Mouse (Mus musculus) CH12.LX (cell line): ENCODE measurements around the gene Iah1. TPM values are rescaled to one million over a fixed set of nuclear protein-coding genes. Genes with fewer than 3 reads are reported as not detected.

Source experiments
- DNase-seq: peaks from one replicate; pipeline ENCODE4 v3.0.0-alpha.2; 2013; ENCODE audit errors: extremely low read depth
- H3K27ac ChIP-seq: 2 replicates; pipeline ENCODE4 v1.5.1; 2012; ENCODE audit warnings: low read depth, mild to moderate bottlenecking, control low read depth, moderate library complexity; ENCODE audit not compliant: insufficient read depth
- H3K27me3 ChIP-seq: replicated peaks from 2 replicates; pipeline ENCODE3; 2012; ENCODE audit warnings: inconsistent platforms
- H3K36me3 ChIP-seq, 2 experiments: replicated peaks in 1 of 2; 2 replicates each; pipeline versions ENCODE3 to v1.6.1; 2012; ENCODE audit warnings: inconsistent platforms in 1 of 2, low read length in 1 of 2, mild to moderate bottlenecking in 1 of 2, mixed read lengths in 1 of 2, moderate library complexity in 1 of 2; ENCODE audit not compliant: control insufficient read depth in 1 of 2, insufficient read depth in 1 of 2
- H3K4me1 ChIP-seq, 2 experiments: 2 replicates each; pipeline ENCODE4 v1.6.1; 2012; ENCODE audit warnings: inconsistent platforms in 1 of 2, moderate library complexity in 1 of 2; ENCODE audit not compliant: insufficient read depth in 2 of 2, control insufficient read depth in 1 of 2
- H3K4me2 ChIP-seq: 2 replicates; pipeline ENCODE4 v1.6.1; 2012; ENCODE audit warnings: low read depth, mild to moderate bottlenecking, control low read depth; ENCODE audit not compliant: poor library complexity, insufficient read depth, severe bottlenecking
- H3K4me3 ChIP-seq, 3 experiments: fragments of 150-350 bp in 1 of 3; sonication (generic) in 1 of 3; replicated peaks in 1 of 3; 2 replicates each; pipeline versions ENCODE3 to v1.5.1; 2011 to 2012; ENCODE audit warnings: low read depth in 2 of 3, low read length in 2 of 3, mild to moderate bottlenecking in 2 of 3, moderate library complexity in 2 of 3, control low read depth in 1 of 3, improper control_type of control experiment in 1 of 3, inconsistent platforms in 1 of 3, mixed read lengths in 1 of 3; ENCODE audit not compliant: poor library complexity in 1 of 3
- H3K79me2 ChIP-seq: replicated peaks from 2 replicates; pipeline ENCODE4 v1.6.1; 2012; ENCODE audit warnings: mild to moderate bottlenecking, moderate library complexity; ENCODE audit not compliant: control insufficient read depth, poor library complexity, insufficient read depth, severe bottlenecking; ENCODE audit errors: extremely low read depth
- H3K9ac ChIP-seq: 2 replicates; pipeline ENCODE4 v1.6.1; 2012; ENCODE audit warnings: low read depth, mild to moderate bottlenecking, control low read depth, moderate library complexity; ENCODE audit not compliant: insufficient read depth
- H3K9me3 ChIP-seq: replicated peaks from 2 replicates; pipeline ENCODE3; 2012; ENCODE audit warnings: low read length, inconsistent platforms, mixed read lengths
- BHLHE40 ChIP-seq: IDR thresholded peaks from 2 replicates; pipeline ENCODE4 v1.6.1; 2011; ENCODE audit warnings: mild to moderate bottlenecking, low read depth, low read length, improper control_type of control experiment
- CHD1 ChIP-seq: IDR thresholded peaks from 2 replicates; pipeline ENCODE4 v1.6.1; 2012; ENCODE audit warnings: low read depth, low read length, improper control_type of control experiment, inconsistent platforms
- CHD2 ChIP-seq: IDR thresholded peaks from 2 replicates; pipeline ENCODE4 v1.6.1; 2011; ENCODE audit warnings: low read length, improper control_type of control experiment
- CTCF ChIP-seq, 2 experiments: IDR thresholded peaks in 1 of 2; conservative IDR thresholded peaks in 1 of 2; 2 replicates each; pipeline ENCODE4 v1.5.1; 2011 to 2012; ENCODE audit warnings: low read depth in 2 of 2, low read length in 2 of 2, improper control_type of control experiment in 1 of 2, inconsistent platforms in 1 of 2, mild to moderate bottlenecking in 1 of 2, moderate library complexity in 1 of 2
- E2F4 ChIP-seq: IDR thresholded peaks from 2 replicates; pipeline ENCODE4 v1.6.1; 2011; ENCODE audit warnings: low read depth, low read length, improper control_type of control experiment; ENCODE audit not compliant: insufficient replicate concordance
- ELF1 ChIP-seq: IDR thresholded peaks from 2 replicates; pipeline ENCODE4 v1.6.1; 2014; ENCODE audit warnings: low read depth, mild to moderate bottlenecking, inconsistent platforms, low read length, improper control_type of control experiment
- EP300 ChIP-seq: IDR thresholded peaks from 2 replicates; pipeline ENCODE4 v1.6.1; 2011; ENCODE audit warnings: low read length, improper control_type of control experiment
- ETS1 ChIP-seq: conservative IDR thresholded peaks from 2 replicates; pipeline ENCODE4 v1.6.1; 2012; ENCODE audit warnings: low read depth, mild to moderate bottlenecking, inconsistent platforms, low read length, improper control_type of control experiment, moderate library complexity
- GABPA ChIP-seq: IDR thresholded peaks from 2 replicates; pipeline ENCODE4 v1.6.1; 2012; ENCODE audit warnings: low read depth, low read length, improper control_type of control experiment, inconsistent platforms; ENCODE audit not compliant: insufficient replicate concordance
- HCFC1 ChIP-seq: IDR thresholded peaks from 2 replicates; pipeline ENCODE4 v1.6.1; 2012; ENCODE audit warnings: low read depth, mild to moderate bottlenecking, inconsistent platforms, low read length, improper control_type of control experiment
- JUN ChIP-seq: IDR thresholded peaks from 2 replicates; pipeline ENCODE4 v1.6.1; 2011; ENCODE audit warnings: low read depth, mild to moderate bottlenecking, low read length, improper control_type of control experiment, moderate library complexity; ENCODE audit not compliant: insufficient read depth
- KAT2A ChIP-seq: IDR thresholded peaks from 2 replicates; pipeline ENCODE4 v1.6.1; 2012; ENCODE audit warnings: low read length, improper control_type of control experiment, inconsistent platforms; ENCODE audit not compliant: insufficient replicate concordance
- MAFK ChIP-seq: IDR thresholded peaks from 2 replicates; pipeline ENCODE4 v1.6.1; 2011; ENCODE audit warnings: low read length, improper control_type of control experiment; ENCODE audit not compliant: insufficient replicate concordance
- MAX ChIP-seq: IDR thresholded peaks from 2 replicates; pipeline ENCODE4 v1.6.1; 2011; ENCODE audit warnings: low read length, improper control_type of control experiment
- MAZ ChIP-seq: IDR thresholded peaks from 2 replicates; pipeline ENCODE4 v1.6.1; 2012; ENCODE audit warnings: low read depth, mild to moderate bottlenecking, inconsistent platforms, low read length, improper control_type of control experiment, moderate library complexity
- MEF2A ChIP-seq: IDR thresholded peaks from 2 replicates; pipeline ENCODE4 v1.6.1; 2014; ENCODE audit warnings: low read depth, mild to moderate bottlenecking, inconsistent platforms, low read length, improper control_type of control experiment, borderline replicate concordance
- MXI1 ChIP-seq: IDR thresholded peaks from 2 replicates; pipeline ENCODE4 v1.6.1; 2011; ENCODE audit warnings: mild to moderate bottlenecking, low read depth, low read length, improper control_type of control experiment
- MYC ChIP-seq: IDR thresholded peaks from 2 replicates; pipeline ENCODE4 v1.6.1; 2011; ENCODE audit warnings: low read depth, mild to moderate bottlenecking, improper control_type of control experiment, low read length
- NELFE ChIP-seq: IDR thresholded peaks from 2 replicates; pipeline ENCODE4 v1.6.1; 2011; ENCODE audit warnings: low read depth, low read length, improper control_type of control experiment
- NRF1 ChIP-seq: IDR thresholded peaks from 2 replicates; pipeline ENCODE4 v1.6.1; 2014; ENCODE audit warnings: low read depth, mild to moderate bottlenecking, inconsistent platforms, low read length, improper control_type of control experiment, moderate library complexity
- POLR2A ChIP-seq: IDR thresholded peaks from 2 replicates; pipeline ENCODE4 v1.6.1; 2011; ENCODE audit warnings: low read depth, mild to moderate bottlenecking, improper control_type of control experiment, low read length
- POLR2AphosphoS2 ChIP-seq: IDR thresholded peaks from 2 replicates; pipeline ENCODE4 v1.6.1; 2011; ENCODE audit warnings: low read depth, low read length, improper control_type of control experiment
- RAD21 ChIP-seq: IDR thresholded peaks from 2 replicates; pipeline ENCODE4 v1.6.1; 2011; ENCODE audit warnings: low read depth, mild to moderate bottlenecking, low read length, improper control_type of control experiment, moderate library complexity
- SIN3A ChIP-seq: IDR thresholded peaks from 2 replicates; pipeline ENCODE4 v1.6.1; 2012; ENCODE audit warnings: low read length, improper control_type of control experiment, inconsistent platforms
- SMC3 ChIP-seq: IDR thresholded peaks from 2 replicates; pipeline ENCODE4 v1.6.1; 2011; ENCODE audit warnings: low read depth, low read length, improper control_type of control experiment
- TBP ChIP-seq: conservative IDR thresholded peaks from 2 replicates; pipeline ENCODE4 v1.6.1; 2011; ENCODE audit warnings: low read depth, low read length, improper control_type of control experiment
- TCF12 ChIP-seq: IDR thresholded peaks from 2 replicates; pipeline ENCODE4 v1.6.1; 2014; ENCODE audit warnings: low read depth, mild to moderate bottlenecking, inconsistent platforms, low read length, improper control_type of control experiment
- UBTF ChIP-seq: IDR thresholded peaks from 2 replicates; pipeline ENCODE4 v1.6.1; 2012; ENCODE audit warnings: low read depth, mild to moderate bottlenecking, inconsistent platforms, low read length, improper control_type of control experiment, moderate library complexity
- USF1 ChIP-seq: IDR thresholded peaks from 2 replicates; pipeline ENCODE4 v1.6.1; 2014; ENCODE audit warnings: low read depth, mild to moderate bottlenecking, inconsistent platforms, low read length, improper control_type of control experiment
- USF2 ChIP-seq: conservative IDR thresholded peaks from 2 replicates; pipeline ENCODE4 v1.6.1; 2011; ENCODE audit warnings: low read depth, low read length, improper control_type of control experiment
- ZC3H11A ChIP-seq: IDR thresholded peaks from 2 replicates; pipeline ENCODE4 v1.6.1; 2012; ENCODE audit warnings: low read depth, mild to moderate bottlenecking, inconsistent platforms, low read length, improper control_type of control experiment
- ZKSCAN1 ChIP-seq: IDR thresholded peaks from 2 replicates; pipeline ENCODE4 v1.6.1; 2012; ENCODE audit warnings: low read depth, inconsistent platforms, low read length, improper control_type of control experiment, borderline replicate concordance
- ZNF384 ChIP-seq: IDR thresholded peaks from 2 replicates; pipeline ENCODE4 v1.6.1; 2012; ENCODE audit warnings: low read depth, low read length, improper control_type of control experiment, inconsistent platforms
- dilution Hi-C: fragments of 300-500 bp; cut with MboI; formaldehyde crosslinking; loops from 2 replicates; pipeline ENCODE4 v1.14.3; 2020; ENCODE audit warnings: low sequenced_read_pairs; ENCODE audit not compliant: extremely low pct_unique_long_range_greater_than_20kb, extremely low pct_ligation_motif_present
- in situ Hi-C: fragments of 300-500 bp; cut with MboI; formaldehyde crosslinking; loops from 3 replicates; pipeline ENCODE4 v1.14.3; 2019; ENCODE audit warnings: low sequenced_read_pairs, low pct_ligation_motif_present, low pct_unique_long_range_greater_than_20kb, mixed read lengths
- polyA plus RNA-seq: library from polyadenylated mRNA; unstranded; fragments of >175 nt; gene quantifications from 2 replicates; pipeline ENCODE4 v1.2.1, GENCODE M21; 2012; ENCODE audit warnings: low read depth; ENCODE audit not compliant: insufficient read length
- total RNA-seq, 2 experiments: library from RNA; depleted of rRNA; stranded (reverse); fragments of 300-350 nt in 1 of 2; fragments of >200 nt in 1 of 2; gene quantifications; 2 replicates each; pipeline ENCODE4 v1.2.3; 2012 to 2014

Gene Iah1
- total and polyA plus RNA-seq, 3 experiments, result 62.2 to 126 (median 106) TPM

- TF ChIP-seq ZC3H11A, result no peak
- no peak for TF ChIP-seq GABPA
- peak; percentile 70 for TF ChIP-seq EP300
- TF ChIP-seq TCF12, result no peak
- TF ChIP-seq USF2, result no peak
- no peak for TF ChIP-seq POLR2A
- 0 out of 2 replicates have a peak, but pooled peaks have one; percentile 4 for TF ChIP-seq USF1
- TF ChIP-seq, all 38 proteins: peak for 10
Measured at GRCm38 (mm10) chr12:21370035-21370611, 53.9 kb downstream of the Iah1 start (continued).

- Histone ChIP-seq H3K4me2 (peak within 1 kb of the TSS; percentile 97), H3K36me3 (no peaks in the 10 kb centered on the region), H3K4me1 (peaks cover 5 to 47% of the 10 kb centered on the region in 2 experiments; a peak in 2 of 4 replicates), H3K9me3 (no peaks in the 10 kb centered on the region), H3K27ac (peak within 1 kb of the TSS; percentile 64), H3K9ac (peak within 1 kb of the TSS; percentile 98), H3K4me3 (peak within 1 kb of the TSS; percentile 74 to 96 (median 84)), H3K79me2 (peaks cover 45% of the 10 kb centered on the region), H3K27me3 (no peaks in the 10 kb centered on the region)
- dilution Hi-C loops, result no loop called here
- in situ Hi-C loops, result loop anchor here (5.0 kb wide), 1 partner anchor 36 kb away; no protein-coding TSS in a partner anchor
- peak; percentile 91 for DNase-seq
- TF ChIP-seq MAZ (peak; percentile 74), HCFC1 (peak; percentile 95), TCF12 (peak; percentile 88), MAFK (no peak), SMC3 (peak; percentile 14; the same call in 1 of the 2 replicates), BHLHE40 (no peak), E2F4 (no peak), USF1 (no peak; the same call in 1 of the 2 replicates), NELFE (peak; percentile 82; the same call in 1 of the 2 replicates), POLR2A (peak; percentile 91), ZC3H11A (no peak), ZKSCAN1 (no peak), CHD1 (no peak), POLR2AphosphoS2 (peak; percentile 63; the same call in 1 of the 2 replicates), CTCF (conservative IDR thresholded peaks at IDR 0.05 in 1 of 2, IDR thresholded peaks at IDR 0.05 in 1 of 2; ENCODE audit: low read depth in 2 of 2, low read length in 2 of 2) (peak in 1 of 2 experiments; percentile 67; a peak in 2 of 4 replicates), MAX (peak; percentile 10; the same call in 1 of the 2 replicates), USF2 (no peak), ETS1 (no peak; the same call in 1 of the 2 replicates), CHD2 (no peak), GABPA (peak; percentile 9; the same call in 1 of the 2 replicates), NRF1 (peak; percentile 54), JUN (no peak), RAD21 (no peak; the same call in 1 of the 2 replicates), TBP (0 out of 2 replicates have a peak, but pooled peaks have one; percentile 32), EP300 (no peak), SIN3A (peak; percentile 89), UBTF (peak; percentile 37; the same call in 1 of the 2 replicates), MXI1 (peak; percentile 74), ZNF384 (no peak), ELF1 (peak; percentile 99), KAT2A (peak; percentile 91; the same call in 1 of the 2 replicates), MEF2A (peak; percentile 54; the same call in 1 of the 2 replicates), MYC (peak; percentile 58; the same call in 1 of the 2 replicates)
Measured at GRCm38 (mm10) chr12:21373100-21373819, 57.1 kb downstream of the Iah1 start, which contains the start of gene Adam17. Gene Adam17, minus strand, starts transcription at chr12:21373632.
